Mouse (Mus musculus): Measurements from ENCODE around the gene Arrb1.
"Not testable (repeated sequence)": the region's sequence is repeated elsewhere in the genome, so short reads cannot be mapped to it uniquely, and the experiment has no call there.

Arrb1 gene

DNA sequence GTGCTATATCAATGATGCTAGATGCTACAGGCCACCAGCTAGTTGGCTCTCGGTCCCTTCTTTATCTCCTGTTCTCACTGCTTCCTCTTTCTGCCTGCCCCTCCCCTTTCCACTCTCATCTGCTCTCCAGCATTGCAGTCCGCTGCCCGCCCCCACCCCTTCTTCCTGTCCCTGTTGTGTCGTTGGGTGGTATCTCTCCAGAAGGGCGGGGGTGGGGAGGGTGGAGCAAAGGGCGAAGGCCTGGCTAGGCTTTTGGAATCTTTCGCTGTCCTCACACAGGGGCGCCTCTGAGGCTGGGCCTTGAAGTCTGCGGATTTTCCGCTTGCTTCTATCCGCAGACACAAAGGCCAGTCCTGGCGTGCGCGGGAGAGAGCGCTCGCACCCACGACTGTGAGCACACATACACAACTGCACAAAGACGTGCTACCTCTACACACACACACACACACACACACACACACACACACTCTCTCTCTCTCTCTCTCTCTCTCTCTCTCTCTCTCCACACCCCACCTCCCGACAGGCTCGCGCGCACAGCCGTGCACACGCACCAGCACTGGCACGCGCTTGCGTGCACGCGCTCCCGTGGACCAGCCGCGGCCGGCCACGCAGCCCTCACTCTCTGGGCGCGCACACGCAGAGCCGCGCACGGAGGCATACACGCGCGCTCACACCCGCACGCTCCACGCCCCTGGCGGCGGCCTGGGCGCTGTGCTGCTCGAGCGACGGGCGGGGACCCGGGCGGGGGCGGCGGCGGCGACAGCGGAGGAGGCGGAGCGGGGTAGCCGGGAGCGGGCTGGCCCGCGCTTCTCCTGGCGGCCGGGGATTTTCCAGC, at the start of gene Arrb1:
TSS of gene Arrb1 (plus strand) at position 566 of the 835 bp plus-strand sequence.
- peak; percentile 88 for DNase-seq (ENCODE audit: extremely low spot score)

DNA sequence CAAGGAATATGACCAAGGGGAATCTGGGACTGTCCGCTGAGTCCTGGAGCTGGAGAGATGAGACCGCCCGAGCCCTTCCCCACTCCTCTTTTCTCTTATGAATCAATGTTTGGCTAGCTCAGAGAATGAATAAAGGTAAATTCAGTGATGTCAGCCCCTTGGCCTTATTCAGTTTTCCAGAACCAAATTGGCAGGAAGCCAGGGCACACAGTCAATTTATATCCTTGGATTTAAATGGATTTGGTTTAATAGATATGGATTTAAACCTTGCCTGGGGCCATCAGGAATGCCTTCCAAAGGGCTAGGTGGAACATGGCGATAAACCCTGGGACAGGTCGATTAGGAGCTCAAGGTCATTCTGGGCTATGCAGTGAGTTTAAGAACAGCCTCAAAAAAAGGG, 45.6 kb upstream of the Arrb1 start:
- DNase-seq (ENCODE audit: extremely low spot score), result no peak

DNA sequence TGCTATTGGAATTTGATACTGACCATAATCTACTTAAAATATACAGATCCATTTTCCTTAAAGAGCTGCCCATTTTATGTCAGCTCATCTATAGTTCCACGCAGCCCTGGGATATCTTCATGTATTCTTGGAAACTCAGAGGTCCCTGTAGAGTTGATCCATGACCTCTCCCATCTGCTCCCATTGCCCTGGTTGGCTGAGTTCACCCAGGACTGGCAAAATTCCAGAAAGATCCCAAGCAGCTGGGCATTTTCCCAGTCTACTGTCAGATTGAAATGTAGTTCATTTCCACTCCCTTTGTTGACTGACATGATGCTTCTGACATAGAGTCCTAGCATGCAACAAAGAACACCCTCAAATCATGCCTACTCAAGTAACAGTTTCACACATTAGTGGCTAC, 36.1 kb upstream of the Arrb1 start:
- DNase-seq (ENCODE audit: extremely low spot score), result no peak

DNA sequence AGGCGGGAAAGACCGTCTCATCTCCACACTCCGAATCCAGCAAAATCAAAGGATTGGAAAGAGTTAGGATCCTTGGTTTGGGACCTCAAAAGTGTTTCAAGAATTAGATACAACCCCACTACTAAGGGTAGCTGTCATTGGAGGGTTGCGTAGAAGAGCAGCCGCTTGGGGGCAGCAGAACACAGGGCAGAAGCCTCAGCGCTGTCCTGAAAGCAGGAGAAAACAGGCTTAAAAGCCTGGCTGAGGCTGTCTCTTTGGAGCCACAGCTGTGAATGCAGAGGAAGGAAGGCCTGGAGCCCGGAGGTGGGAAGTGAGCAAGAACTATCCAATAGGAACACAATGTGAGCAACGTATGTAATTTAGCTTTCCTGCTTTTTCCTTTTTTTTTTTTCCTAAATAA, 35.1 kb upstream of the Arrb1 start:
- DNase-seq (ENCODE audit: extremely low spot score), result peak; percentile 79

DNA sequence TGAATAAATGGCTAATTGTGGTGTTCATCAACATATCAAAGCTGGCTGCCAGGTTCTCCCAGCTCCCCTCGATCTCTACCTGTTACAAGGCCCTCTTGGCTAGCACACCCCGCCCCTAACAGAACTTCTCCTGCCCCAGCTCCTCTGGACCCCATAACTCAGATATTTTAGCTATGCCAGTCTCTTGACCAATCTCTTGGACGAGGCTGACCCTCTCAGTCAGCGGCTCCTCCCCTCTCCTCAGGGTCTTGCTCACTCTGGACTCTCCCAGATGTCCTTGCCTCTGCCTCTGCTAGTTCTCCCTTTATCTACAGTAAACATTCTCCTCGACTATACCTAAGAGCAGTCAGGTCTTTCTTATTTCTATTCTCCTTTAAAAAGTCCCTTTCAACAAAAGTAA, 34.6 kb upstream of the Arrb1 start:
- DNase-seq (ENCODE audit: extremely low spot score), result no peak

DNA sequence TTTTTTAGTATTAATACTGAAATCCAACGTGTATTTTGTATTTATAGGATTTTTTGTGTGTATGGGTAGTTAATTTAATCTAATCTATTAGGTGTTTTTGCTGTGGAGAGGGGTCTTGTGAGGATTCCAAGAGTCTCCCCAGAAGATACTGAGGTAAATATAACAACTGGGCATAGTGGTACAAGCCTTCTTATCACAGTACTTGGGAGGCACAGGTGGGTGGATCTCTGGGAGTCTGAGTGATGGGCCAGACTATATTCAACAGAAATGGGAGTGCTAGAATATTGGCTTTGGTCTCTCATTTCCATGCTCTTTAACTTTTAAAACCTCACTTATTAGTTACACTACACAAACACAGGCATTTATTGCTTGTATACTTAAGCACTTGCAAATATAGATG, 34.1 kb upstream of the Arrb1 start:
- no peak for DNase-seq (ENCODE audit: extremely low spot score)

DNA sequence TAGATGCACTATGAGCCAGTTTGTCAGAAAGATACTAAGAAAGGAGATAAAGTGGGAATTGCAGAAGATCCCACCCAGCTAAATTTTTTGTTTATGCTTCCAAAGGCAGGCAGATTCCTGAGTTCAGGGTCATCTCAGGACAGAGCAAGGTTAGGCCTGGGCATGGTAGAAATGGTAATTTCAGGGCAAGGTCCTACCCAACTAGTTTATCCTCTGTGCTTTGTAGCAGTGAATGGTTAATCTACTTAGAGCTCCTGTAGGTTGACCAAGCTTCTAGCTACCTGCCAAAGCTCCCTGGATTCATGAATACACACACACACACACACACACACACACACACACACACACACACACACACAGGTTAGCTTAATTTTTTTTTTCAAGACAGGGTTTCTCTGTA, 30.7 kb upstream of the Arrb1 start:
- DNase-seq (ENCODE audit: extremely low spot score), result no peak

DNA sequence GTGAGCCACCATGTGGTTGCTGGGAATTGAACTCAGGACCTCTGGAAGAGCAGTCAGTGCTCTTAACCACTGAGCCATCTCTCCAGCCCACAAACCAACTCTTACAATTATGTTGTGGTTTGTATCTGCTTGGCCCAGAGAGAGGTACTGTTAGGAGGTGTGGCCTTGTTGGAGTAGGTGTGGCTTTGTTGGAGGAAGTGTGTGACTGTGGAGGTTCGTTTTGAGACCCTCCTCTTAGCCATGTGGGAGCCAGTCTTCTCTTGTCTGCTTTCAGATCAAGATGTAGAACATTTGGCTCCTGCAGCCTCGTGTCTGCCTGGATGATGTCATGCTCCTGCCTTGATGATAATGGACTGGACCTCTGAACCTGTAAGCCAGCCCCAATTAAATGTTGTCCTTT, 27.1 kb upstream of the Arrb1 start:
- DNase-seq (ENCODE audit: extremely low spot score), result not testable (repeated sequence)

DNA sequence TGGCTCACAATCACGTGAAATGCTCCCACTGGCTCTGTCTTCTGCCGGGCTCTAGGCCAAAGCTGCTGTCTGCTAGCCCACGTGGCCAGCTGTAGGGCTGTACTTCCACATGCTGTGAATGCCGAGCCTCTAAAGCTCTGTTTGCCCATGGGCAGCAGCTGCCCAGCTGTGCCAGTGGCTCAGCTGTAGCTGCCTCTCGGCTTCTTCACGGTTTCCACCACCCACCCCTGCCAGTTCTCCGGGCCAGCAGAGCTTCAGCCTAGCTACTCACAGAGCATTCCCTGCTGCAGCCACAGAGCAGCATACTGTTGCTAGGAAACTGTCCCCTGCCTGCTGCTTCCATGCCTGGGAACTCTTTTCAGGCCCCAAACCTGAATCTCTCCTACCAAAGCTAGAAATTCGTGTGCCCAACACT, 25.2 kb upstream of the Arrb1 start:
- peak; percentile 28 for DNase-seq (ENCODE audit: extremely low spot score)

DNA sequence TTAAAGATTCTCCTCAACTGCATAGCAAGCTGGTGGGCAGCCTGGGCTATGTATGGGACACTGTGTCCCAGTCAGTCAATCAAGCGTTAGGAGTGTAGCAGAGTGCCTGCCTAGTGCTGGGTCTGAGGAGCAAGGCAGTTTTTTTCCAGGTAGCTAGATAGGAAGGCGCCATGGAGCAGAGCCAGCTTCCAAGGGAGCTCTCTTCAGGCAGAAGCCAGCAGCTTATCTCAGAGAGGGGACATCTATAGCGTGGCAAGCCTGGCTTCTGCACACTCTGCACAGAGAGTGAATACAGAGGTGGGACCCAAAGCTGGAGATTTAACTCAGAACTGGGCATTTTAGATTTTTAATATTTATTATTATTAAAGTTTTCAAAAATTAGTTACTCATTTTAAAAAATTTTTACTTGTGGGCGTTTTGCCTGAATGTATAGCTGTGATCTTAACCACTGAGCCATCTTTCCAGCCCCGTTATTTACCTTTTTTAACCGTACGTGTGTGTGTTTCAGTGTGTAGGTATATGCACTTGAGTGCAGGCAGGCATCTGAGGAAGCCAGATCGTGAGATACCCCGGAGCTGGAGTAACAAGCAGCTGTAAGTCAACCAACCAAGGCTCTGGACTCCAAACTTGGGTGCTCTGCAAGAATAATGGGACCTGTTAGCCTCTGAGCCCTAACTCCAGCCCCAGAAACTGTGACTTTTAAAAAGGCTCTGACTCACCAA, 19.0 kb upstream of the Arrb1 start:
- no peak for DNase-seq (ENCODE audit: extremely low spot score)

DNA sequence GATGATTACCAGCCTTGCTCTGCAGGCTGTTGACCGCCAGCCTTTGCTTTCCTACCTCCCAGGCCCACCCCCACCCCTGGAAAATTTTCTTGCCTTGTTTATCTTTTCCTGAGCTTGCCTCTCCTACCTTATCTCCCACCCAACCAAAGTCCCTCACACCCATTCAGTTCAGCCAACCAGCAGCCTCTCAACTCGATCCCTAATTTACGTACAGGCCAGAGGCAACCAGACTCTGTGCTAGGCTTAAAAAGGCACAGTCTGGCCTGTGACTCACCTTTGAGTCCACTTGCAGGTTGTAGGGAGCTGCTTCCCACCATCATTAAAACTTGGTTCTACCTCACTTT, 18.5 kb upstream of the Arrb1 start:
- no peak for DNase-seq (ENCODE audit: extremely low spot score)

DNA sequence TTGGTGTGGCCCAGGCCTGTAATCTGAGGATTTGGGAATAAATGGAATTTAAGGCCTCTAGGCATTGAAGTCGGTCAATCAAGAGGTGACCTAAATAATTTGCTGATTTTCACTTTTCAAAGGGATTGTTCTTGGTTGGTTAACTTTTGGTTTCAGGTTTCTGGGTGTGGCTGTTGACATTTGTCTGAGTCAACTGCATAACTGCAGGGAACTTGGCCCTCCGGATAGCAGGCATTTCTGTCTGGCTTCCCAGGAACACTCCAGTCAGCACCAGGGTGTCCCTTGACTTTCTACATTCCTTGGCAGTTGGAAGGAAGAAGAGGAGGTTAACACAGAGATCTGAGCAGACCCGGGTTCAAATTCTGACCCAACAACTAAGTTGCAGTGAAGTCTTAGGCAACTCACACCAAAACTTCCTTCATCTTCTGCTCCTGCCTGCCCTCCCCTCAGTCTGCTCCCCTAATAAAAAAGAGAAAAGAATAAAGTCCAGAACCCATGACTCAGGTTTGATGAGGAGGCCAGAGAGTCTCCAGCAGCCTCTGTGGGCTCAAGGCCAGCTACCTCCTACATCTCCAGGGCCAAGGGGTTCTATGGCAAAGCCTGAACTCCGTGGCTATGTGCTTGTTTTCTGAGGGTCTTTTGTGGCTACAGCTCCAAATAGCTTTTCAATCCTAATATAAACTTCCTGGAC, 16.2 kb upstream of the Arrb1 start:
- no peak for DNase-seq (ENCODE audit: extremely low spot score)

DNA sequence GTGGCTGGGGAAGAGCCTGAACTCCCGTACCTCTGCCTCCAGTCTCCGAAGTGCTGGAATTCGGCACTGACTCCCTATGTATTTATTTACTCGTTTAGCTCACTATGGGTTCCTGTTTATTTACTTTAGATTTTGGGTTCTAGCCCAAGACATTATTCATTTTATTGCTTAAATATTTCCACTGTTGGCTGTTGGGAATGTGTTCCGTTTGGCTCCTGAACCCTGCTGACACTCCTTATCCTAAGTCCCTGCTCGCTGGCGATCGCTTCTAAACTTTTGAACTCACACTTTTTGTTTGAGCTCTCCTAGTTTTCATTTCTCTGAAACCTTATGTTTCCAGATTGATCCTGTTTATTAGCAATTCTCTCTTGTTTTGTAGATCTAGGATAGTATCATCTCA, 12.1 kb upstream of the Arrb1 start:
- DNase-seq (ENCODE audit: extremely low spot score), result no peak

DNA sequence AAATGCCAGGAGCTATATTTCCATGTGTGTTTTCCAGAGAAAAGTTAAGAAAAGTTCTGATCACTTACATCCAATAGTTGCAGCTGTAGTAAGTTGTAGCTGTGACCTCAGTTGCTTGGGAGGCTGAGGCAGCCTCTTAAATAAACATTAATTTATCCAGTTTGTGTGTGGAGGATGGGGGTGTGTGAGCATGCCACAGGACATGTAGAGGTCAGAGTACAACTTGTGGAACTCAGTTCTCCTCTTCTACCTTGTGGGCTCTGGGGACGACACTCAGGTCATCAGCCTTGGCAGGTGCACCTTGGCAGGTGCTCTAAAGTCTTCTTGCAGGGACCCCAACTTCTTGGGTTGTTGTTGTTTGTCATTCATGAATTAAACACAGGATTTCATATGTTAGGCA, 11.4 kb upstream of the Arrb1 start:
- no peak for DNase-seq (ENCODE audit: extremely low spot score)

DNA sequence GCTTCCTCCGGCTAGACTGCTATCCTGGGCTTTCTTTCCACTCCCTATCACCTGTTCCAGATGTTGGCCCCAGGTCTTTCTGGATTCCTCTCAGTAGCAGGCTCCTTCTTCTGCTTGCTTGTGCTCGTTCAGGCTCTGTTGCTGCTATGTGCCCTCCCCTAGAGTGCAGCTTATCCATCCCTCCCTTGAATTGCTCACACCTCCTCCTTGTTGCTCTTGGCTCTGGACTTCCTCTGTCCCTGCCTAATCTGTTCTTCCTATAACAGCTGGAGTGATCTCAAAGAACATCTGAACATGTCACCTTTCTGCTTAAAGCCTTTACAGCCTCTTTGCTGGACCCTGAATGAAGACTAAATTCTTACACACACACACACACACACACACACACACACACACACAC, 6.7 kb upstream of the Arrb1 start:
- no peak for DNase-seq (ENCODE audit: extremely low spot score)

DNA sequence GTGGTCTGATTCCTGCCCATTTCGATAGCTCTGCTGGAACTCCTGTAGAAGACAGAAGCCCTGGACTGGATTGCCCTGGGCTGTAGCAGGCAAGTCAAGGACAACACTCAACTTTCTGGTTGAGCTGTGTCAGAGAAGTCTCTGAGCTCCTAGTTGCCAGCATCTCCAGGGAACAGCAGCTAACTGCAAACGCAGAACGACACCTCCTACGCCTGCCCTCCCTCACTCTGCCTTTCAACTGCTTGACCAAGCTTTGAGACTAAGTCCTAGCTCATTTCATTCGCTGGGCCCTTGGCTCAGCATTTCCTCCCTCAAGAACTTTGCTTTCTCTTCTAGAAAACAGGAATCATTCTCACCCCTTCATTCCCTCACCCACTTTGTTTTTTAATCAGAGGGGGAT, 5.9 kb upstream of the Arrb1 start:
- no peak for DNase-seq (ENCODE audit: extremely low spot score)

DNA sequence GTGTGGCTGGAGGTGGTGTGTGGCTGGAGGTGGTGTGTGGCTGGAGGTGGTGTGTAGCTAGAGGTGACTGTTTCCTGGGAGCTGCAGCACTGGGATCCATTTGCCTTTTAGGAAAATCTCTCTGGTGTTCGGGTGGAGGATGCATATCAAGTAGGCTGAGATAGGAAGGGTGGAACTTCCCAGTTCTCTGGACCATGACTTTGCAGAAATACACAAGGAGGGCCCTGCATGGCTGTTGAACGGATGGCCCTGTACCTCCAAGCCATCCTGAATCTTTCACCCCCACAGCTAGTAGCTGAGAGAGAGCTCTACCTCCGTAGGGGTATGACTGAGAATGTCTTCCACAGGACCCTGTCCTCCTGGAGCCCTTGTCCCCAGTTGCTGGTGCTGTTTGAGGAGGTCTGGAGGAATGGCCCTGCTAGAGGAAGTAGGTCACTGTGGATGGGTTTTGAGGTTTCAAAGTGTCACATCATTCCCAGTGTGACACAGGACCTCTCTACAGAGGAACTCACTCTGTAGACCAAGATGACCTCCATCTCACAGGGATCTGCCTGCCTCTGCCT, 3.8 kb upstream of the Arrb1 start:
- DNase-seq (ENCODE audit: extremely low spot score), result no peak

DNA sequence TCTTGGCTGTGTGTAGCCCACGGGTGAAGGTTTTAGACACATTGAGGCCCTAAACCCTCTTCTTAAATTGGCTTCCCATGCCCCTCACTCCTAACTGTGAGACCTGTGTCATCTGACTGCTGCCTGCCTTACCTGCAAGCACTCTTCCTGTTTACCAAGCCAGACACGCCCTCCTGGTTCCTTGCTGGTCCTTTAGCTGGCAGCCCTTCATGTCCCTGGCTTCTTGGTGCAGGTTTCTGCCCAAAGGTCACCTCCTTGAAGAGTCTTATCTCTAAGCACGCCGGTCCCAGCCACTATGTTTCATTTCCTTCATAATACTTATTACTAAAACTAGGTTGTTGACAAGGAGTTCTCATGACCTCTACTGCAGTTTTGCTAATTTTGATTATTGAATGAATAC, 2.7 kb upstream of the Arrb1 start:
- no peak for DNase-seq (ENCODE audit: extremely low spot score)

DNA sequence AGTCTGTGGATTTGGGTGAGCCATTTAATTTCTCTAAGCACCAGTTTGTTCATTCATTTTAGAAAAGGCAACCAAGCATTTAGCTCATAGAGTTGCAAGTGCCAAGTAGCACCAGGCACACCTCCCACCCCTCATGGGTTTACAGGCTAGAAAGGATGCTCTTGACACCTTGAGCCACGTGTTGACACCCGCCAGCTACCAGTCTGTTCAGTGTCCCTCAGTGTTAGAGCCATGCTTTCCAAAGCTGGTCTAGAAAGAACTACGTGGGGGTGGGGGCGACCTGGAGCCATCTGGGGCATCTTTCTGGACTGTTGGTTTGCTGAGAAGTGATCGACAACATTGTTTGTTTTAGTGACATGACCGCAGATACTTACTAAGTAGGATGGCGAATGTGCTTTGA, 1.7 kb upstream of the Arrb1 start:
- no peak for DNase-seq (ENCODE audit: extremely low spot score)

DNA sequence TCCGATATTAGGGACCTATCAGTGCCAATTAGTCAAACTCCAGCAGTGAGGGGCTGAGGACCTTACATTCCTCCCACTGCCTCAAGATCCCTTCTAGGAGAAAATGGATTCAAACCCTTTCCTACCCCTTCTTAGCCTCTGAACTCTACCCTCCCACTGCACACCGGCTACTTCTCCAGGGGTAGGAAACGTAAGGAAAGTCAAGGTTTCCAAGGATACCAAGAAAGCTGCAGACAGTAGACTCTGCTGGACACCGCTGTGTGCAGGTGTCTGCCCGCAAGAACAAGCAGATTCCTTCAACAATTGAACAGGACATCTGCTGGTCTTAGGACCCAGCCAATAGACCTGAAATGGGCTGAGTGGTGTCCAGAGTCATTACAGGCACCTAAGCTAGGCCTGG, 765 bp upstream of the Arrb1 start:
- DNase-seq (ENCODE audit: extremely low spot score), result no peak

DNA sequence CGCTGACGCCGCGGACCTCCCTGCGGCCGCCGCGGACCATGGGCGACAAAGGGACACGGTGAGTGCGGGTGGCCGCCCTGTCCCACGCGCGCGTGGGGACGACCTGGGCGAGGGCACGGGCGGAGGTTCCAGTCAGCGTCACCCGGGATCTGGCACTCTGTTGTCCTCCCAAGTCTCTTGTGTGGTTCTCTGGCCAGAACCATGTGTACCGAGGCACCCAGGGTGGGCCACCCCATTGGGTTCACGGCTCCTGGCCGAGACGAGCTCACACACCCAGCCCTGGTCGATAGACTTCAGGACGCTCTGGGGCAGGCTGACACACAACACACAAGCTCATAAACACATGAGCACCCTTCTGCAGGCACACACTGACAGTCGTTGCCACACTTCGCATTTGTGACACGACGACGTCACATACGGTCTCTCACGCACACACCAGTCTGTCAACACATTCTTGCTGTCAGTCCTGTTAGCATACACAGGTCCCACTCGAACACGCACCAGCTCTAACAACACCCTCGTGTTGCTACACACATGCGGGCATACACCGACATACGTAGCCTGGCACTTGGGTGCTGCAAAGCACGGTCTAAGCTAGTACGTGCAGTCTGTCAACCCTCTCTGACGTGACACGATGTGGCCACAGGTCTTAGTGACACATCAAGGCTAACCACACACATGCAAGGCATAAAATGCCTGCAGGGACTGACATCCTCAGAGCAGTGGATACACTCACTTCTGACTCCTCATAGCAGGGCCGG, 655 bp downstream of the Arrb1 start:
- DNase-seq (ENCODE audit: extremely low spot score), result peak; percentile 28
